Mouse (Mus musculus) layer of hippocampus, postnatal 14 days (tissue): ENCODE data around the gene Lcmt2. TPM values are rescaled to one million over a fixed set of nuclear protein-coding genes. Genes with fewer than 3 reads are reported as not detected.
"Not testable (repeated sequence)": the region's sequence is repeated elsewhere in the genome, so short reads cannot be mapped to it uniquely, and the experiment has no call there.

Source experiments
- DNase-seq, 2 experiments: peaks; one replicate each; pipeline ENCODE4 v3.0.0; 2021 to 2022; ENCODE audit warnings: low spot score in 2 of 2, mixed read lengths in 1 of 2
- total RNA-seq, 2 experiments: library from RNA; stranded (reverse); gene quantifications; 2 replicates each; pipeline ENCODE4 v1.2.3; 2021

Lcmt2 gene
- total RNA-seq, 2 experiments from 2014 or later: 8.0 to 10.4 TPM

DNA sequence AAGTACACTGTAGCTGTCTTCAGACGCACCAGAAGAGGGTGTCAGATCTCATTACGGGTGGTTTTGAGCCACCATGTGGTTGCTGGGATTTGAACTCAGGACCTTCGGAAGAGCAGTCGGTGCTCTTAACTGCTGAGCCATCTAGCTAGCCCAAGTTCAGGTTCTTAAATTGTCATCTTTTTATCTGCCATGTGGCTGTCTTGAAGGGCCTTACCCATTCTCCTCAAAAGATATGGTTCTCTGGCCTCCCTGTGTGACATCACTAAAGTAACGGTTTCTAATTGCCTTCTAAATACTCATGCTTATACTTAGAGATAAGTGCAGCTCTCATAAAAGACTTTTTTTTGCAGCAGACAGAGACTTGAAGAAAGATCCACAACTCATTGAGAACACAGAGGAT lies 14.2 kb downstream of the Lcmt2 start:
- DNase-seq: not testable (repeated sequence)

DNA sequence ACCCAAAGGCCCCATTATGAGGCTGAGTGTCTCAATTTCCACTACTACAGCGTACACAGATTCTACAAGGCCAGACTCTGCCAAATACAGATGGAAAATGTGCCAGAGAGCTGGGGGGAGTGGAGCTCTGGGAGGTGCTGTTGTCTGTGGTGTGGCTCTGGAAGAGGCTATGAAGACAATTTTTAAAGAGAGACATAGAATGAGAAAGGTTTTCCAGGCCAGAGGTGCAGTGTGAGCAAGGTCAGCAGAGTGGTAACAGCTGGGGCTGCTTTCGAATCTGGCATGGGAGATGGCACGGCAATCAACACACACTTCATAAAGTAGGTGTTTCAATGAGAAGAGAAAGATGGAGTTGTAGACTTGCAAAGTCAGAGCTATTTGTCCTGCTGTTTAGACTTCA lies 21.2 kb downstream of the Lcmt2 start:
- no peak for DNase-seq

DNA sequence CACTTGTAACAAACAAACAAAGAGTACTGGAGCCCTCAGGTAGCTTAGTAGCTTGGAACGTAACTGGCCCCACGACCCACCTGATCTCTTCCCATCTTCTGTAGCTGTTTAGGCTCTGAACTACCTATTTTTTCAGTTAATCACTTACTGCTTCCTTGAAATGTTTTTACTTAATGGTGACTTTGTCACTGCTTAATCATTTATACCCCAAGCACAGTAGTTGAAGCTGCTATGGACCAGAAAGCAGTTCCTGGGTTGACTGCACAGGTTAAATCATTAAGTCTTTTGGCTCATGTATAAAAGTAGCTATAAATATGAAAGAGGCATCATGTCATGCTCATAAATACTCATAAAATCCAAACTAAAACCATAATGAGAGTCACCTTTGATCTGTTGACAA lies 25.0 kb downstream of the Lcmt2 start:
- DNase-seq: no peak

DNA sequence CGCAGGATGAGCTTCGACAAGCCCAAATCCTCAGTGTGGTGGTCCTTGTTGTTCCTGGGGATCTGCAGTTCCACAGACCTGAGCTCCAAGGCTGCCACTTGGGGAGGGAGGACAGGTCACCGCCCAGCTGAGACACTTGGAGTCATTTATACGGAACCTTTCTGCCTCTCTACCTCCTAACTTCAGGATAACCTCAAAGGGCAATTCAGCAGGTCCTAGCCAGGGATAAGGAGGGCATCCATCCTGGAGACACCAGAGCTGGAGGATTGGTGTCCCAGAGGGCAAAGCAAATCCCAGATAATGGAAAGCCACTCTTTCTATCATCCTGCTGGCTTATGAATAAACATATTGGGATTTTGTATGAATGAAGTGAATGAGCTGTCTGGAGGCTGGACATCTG lies 30.8 kb downstream of the Lcmt2 start, which contains the start of gene Tgm7:
Gene Tgm7, minus strand, starts transcription at position 101 of the 400 bp plus-strand sequence.
- no peak for DNase-seq

DNA sequence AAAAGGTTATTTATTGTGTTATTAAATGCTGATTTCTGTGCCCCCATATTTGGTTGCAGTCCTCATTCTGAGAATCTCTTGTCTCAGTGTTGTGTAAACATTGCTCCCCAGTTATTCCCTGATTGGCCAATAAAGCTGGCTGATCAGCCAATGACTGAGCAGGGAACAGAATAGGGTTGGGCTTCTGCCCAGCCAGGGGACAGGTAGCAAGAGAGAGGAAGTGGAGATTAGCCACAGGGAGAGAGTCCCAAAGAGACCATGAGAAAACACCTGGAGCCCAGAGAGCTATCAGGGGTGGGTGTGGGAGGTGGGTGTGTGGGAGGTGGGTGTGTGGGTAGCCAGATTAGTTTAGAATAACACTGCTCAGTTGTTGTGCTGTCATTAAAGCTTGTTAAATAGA lies 34.5 kb downstream of the Lcmt2 start:
- no peak for DNase-seq

DNA sequence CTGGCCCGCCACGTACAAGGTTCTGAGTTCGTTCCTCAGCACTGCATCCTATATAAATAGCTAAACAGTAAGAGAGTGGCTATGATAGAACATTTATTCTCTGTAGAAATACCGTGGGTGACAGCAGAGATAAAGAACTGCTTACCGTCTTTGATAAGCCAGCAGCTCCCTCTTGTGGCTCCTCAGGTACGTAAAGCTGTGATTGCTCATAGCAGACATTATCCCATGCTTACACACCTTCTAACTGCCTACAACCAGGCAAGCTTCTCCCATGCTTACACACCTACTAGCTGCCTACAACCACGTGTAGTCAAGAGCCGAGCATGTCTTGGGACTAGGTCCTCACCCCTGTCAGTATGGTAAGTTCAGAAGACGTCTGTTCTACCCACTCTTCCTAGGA lies 38.4 kb downstream of the Lcmt2 start:
- DNase-seq: peak; percentile 55 to 77

DNA sequence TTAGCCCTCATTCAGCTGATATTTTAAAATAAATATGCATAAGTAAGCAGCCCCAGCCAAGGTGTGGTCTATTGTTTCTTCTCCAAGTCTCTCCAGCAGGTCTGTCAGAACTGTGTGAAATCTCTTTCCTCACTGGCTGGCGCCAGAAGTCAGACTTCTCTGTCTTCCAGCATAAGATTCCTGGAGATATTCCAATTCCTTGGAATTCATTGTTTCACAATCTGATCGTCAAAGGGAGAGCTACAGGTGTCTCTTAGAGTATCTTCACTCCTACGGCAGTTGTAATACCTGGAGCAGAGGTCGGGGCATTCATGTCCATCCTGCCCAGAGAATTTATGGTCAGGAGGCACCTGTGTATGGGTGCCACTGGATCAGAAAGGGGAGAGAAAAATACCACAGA lies 50.7 kb downstream of the Lcmt2 start:
- no peak for DNase-seq

DNA sequence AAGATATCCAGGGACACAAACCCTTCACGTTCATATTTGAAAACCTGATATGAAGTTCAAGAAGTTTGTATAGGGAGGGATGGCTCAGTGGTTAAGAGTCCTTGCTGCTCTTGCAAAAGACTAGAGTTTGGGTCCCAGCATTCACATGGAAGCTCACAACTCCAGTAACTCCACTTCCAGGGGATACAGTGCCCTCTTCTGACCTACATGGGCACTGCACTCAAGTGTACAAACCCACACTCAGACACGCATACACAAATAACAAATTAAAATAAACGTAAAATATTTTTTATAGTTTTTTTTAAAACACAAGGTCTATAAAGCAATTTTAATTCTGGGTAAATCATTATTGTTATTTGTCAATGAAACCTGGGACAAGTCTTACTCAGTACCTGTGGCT lies 51.9 kb downstream of the Lcmt2 start:
- DNase-seq: no peak

DNA sequence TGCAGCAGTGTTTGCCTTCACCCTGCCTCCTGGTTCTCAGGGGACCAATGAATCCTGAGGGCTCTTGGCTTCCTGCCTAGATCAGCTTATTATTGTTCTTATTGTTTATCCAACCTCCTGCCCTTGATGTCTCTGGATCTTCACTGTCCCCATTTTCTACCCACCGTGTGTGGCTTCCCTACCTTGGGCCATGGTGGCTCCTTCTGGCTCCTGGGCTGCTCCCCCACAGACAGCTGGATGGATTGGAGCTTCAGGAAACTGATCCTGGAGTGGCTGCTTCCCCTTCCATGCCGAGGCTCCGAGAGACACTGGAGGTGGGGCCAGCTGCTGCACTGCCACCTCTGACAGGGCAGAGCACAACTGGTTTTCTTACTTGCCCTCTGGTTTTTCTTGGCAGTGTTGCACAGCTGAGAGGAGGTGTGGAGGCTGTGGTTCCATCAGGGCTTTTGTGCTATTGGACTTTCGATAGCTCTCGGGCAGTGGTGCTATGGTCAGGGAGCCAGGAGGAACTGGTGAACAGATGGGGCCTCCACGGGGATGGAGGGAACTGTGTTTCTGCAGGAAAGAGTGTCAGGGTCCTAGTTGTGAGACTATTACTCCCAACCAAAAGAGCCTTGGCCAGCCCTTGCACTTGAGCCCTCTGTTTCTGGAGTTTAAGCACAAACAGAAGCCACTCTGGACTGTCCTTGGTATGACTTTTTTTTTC lies 54.8 kb downstream of the Lcmt2 start, which contains the start of gene Tgm5:
Gene Tgm5, minus strand, starts transcription at position 362 of the 706 bp plus-strand sequence.
- no peak for DNase-seq

DNA sequence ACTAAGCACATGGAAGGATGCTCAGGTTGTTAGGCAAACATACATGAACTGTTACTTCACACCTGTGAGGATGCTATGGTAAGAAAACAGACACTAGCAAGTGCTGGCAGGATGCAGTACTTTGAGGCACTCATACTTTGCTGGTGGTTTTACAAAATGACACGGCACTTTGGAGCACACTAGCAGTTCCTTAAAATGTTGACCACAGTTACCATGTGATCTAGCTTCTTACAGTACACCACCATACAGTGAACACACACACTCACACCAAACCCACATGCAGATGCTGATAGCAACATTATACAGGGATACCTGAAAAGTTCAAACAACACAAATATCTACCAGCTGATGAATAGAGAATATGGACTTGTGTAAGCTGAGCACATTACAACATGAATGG lies 57.8 kb downstream of the Lcmt2 start:
- no peak for DNase-seq

Other genes with a start within 250 kb of the Lcmt2 start
- gene Ubr1, start 169.9 kb downstream of the Lcmt2 start, total RNA-seq: 10 to 100 TPM; 40.4 to 42.5 TPM
- gene Tmem62, start 163.6 kb downstream of the Lcmt2 start, total RNA-seq: 10 to 100 TPM; 18.3 to 27.4 TPM
- 10 to 100 TPM; 54.0 to 59.6 TPM for gene Ccndbp1, start 132.2 kb downstream of the Lcmt2 start, total RNA-seq
- gene Epb42, start 103.6 kb downstream of the Lcmt2 start, total RNA-seq: not detected
- not detected for gene Tgm5, start 54.8 kb downstream of the Lcmt2 start, total RNA-seq
- gene Tgm7, start 30.9 kb downstream of the Lcmt2 start, total RNA-seq: under 1 TPM in 1 of 2 experiments, not detected in 1; 0.17 TPM
- 10 to 100 TPM; 17.9 to 22.8 TPM for gene Adal, start 225 bp downstream of the Lcmt2 start, total RNA-seq
- 10 to 100 TPM; 35.6 to 36.3 TPM for gene Tubgcp4, start 30.0 kb upstream of the Lcmt2 start, total RNA-seq
- 1 to 10 TPM; 7.0 to 7.1 TPM for gene Zscan29, start 30.5 kb upstream of the Lcmt2 start, total RNA-seq
- gene Trp53bp1, start 130.8 kb upstream of the Lcmt2 start, total RNA-seq: 100 to 1,000 TPM; 140 to 152 TPM
- gene Map1a, start 148.9 kb upstream of the Lcmt2 start, total RNA-seq: 100 to 1,000 TPM; 472 to 505 TPM
- 10 to 100 TPM; 69.1 to 74.4 TPM for gene Ppip5k1, start 214.7 kb upstream of the Lcmt2 start, total RNA-seq
- gene Ckmt1, start 217.1 kb upstream of the Lcmt2 start, total RNA-seq: 100 to 1,000 TPM; 333 to 351 TPM
- gene Strc, start 246.5 kb upstream of the Lcmt2 start, total RNA-seq: under 1 TPM; 0.09 to 0.31 TPM